Mouse (Mus musculus) MEL (cell line): ENCODE data around the gene U2af2. TPM values are rescaled to one million over a fixed set of nuclear protein-coding genes. Genes with fewer than 3 reads are reported as not detected.

ENCODE experiments used
- DNase-seq: peaks from one replicate; pipeline ENCODE4 v3.0.0; 2011; ENCODE audit warnings: low read depth, low spot score
- H3K27ac ChIP-seq: 2 replicates; pipeline ENCODE4 v1.5.1; 2012; ENCODE audit warnings: low read depth, mild to moderate bottlenecking, control low read depth, low read length, moderate library complexity; ENCODE audit not compliant: control insufficient read depth
- H3K27me3 ChIP-seq, 2 experiments: fragments of 150-350 bp in 1 of 2; sonication (generic) in 1 of 2; 2 replicates each; pipeline ENCODE4 v1.6.1; 2012; ENCODE audit warnings: low read length in 2 of 2, mild to moderate bottlenecking in 2 of 2, improper control_type of control experiment in 1 of 2, moderate library complexity in 1 of 2; ENCODE audit not compliant: insufficient read depth in 2 of 2, control insufficient read depth in 1 of 2
- H3K36me3 ChIP-seq, 2 experiments: 2 replicates each; pipeline ENCODE4 v1.6.1; 2012 to 2014; ENCODE audit warnings: low read length in 2 of 2, improper control_type of control experiment in 1 of 2, inconsistent platforms in 1 of 2, mild to moderate bottlenecking in 1 of 2; ENCODE audit not compliant: insufficient read depth in 2 of 2, control insufficient read depth in 1 of 2
- H3K4me1 ChIP-seq, 2 experiments: fragments of 150-350 bp in 1 of 2; sonication (generic) in 1 of 2; 2 replicates each; pipeline ENCODE4 v1.6.1; 2012; ENCODE audit warnings: low read length in 2 of 2, improper control_type of control experiment in 1 of 2, mild to moderate bottlenecking in 1 of 2; ENCODE audit not compliant: insufficient read depth in 2 of 2, control insufficient read depth in 1 of 2
- H3K4me3 ChIP-seq, 2 experiments: fragments of 150-350 bp in 1 of 2; sonication (generic) in 1 of 2; 2 replicates each; pipeline ENCODE4 v1.5.1; 2012; ENCODE audit warnings: low read depth in 2 of 2, low read length in 2 of 2, mild to moderate bottlenecking in 2 of 2, moderate library complexity in 2 of 2, control low read depth in 1 of 2, improper control_type of control experiment in 1 of 2; ENCODE audit not compliant: control insufficient read depth in 1 of 2, insufficient read depth in 1 of 2
- H3K79me2 ChIP-seq: 2 replicates; pipeline ENCODE4 v1.6.1; 2012; ENCODE audit warnings: mild to moderate bottlenecking, low read length, moderate library complexity; ENCODE audit not compliant: control insufficient read depth, poor library complexity, insufficient read depth
- H3K9ac ChIP-seq: 2 replicates; pipeline ENCODE4 v1.6.1; 2012; ENCODE audit warnings: low read depth, mild to moderate bottlenecking, control low read depth, low read length, moderate library complexity; ENCODE audit not compliant: control insufficient read depth, poor library complexity, severe bottlenecking
- H3K9me3 ChIP-seq: fragments of 150-350 bp; sonication (generic); replicated peaks from 2 replicates; pipeline ENCODE4 v1.6.1; 2012; ENCODE audit warnings: mild to moderate bottlenecking, low read length, improper control_type of control experiment, moderate library complexity; ENCODE audit not compliant: insufficient read depth
- CTCF ChIP-seq, 3 experiments: IDR thresholded peaks in 2 of 3; conservative IDR thresholded peaks in 1 of 3; 2 replicates each; pipeline ENCODE4 v1.5.1; 2011 to 2012; ENCODE audit warnings: low read length in 3 of 3, low read depth in 2 of 3, mild to moderate bottlenecking in 2 of 3, improper control_type of control experiment in 1 of 3, inconsistent platforms in 1 of 3, mixed read lengths in 1 of 3, moderate library complexity in 1 of 3; ENCODE audit not compliant: control insufficient read depth in 1 of 3, insufficient read depth in 1 of 3, poor library complexity in 1 of 3, severe bottlenecking in 1 of 3
- ELF1 ChIP-seq: IDR thresholded peaks from 2 replicates; pipeline ENCODE4 v1.6.1; 2014; ENCODE audit warnings: low read depth, mild to moderate bottlenecking, inconsistent platforms, low read length, improper control_type of control experiment, moderate library complexity
- ETS1 ChIP-seq: IDR thresholded peaks from 2 replicates; pipeline ENCODE4 v1.6.1; 2012; ENCODE audit warnings: low read depth, mild to moderate bottlenecking, inconsistent platforms, low read length, improper control_type of control experiment, moderate library complexity
- GATA1 ChIP-seq: IDR thresholded peaks from 2 replicates; pipeline ENCODE4 v1.6.1; 2011; ENCODE audit warnings: low read depth, low read length, improper control_type of control experiment
- HCFC1 ChIP-seq: IDR thresholded peaks from 2 replicates; pipeline ENCODE4 v1.6.1; 2012; ENCODE audit warnings: low read depth, mild to moderate bottlenecking, inconsistent platforms, low read length, improper control_type of control experiment, moderate library complexity
- JUND ChIP-seq: IDR thresholded peaks from 2 replicates; pipeline ENCODE4 v1.6.1; 2011; ENCODE audit warnings: low read depth, mild to moderate bottlenecking, improper control_type of control experiment, low read length
- KAT2A ChIP-seq: conservative IDR thresholded peaks from 2 replicates; pipeline ENCODE4 v1.6.1; 2012; ENCODE audit warnings: low read depth, low read length, improper control_type of control experiment, inconsistent platforms
- MAFK ChIP-seq: IDR thresholded peaks from 2 replicates; pipeline ENCODE4 v1.6.1; 2011; ENCODE audit warnings: low read depth, mild to moderate bottlenecking, low read length, improper control_type of control experiment, borderline replicate concordance
- MAZ ChIP-seq: IDR thresholded peaks from 2 replicates; pipeline ENCODE4 v1.6.1; 2012; ENCODE audit warnings: low read depth, mild to moderate bottlenecking, inconsistent platforms, low read length, improper control_type of control experiment
- MYB ChIP-seq: IDR thresholded peaks from 2 replicates; pipeline ENCODE4 v1.6.1; 2011; ENCODE audit warnings: mild to moderate bottlenecking, low read depth, low read length, improper control_type of control experiment
- NELFE ChIP-seq: IDR thresholded peaks from 2 replicates; pipeline ENCODE4 v1.6.1; 2011; ENCODE audit warnings: low read depth, low read length, improper control_type of control experiment
- RAD21 ChIP-seq: IDR thresholded peaks from 2 replicates; pipeline ENCODE4 v1.6.1; 2011; ENCODE audit warnings: mild to moderate bottlenecking, low read depth, low read length, improper control_type of control experiment
- SIN3A ChIP-seq: IDR thresholded peaks from 2 replicates; pipeline ENCODE4 v1.6.1; 2012; ENCODE audit warnings: low read length, improper control_type of control experiment, inconsistent platforms
- SMC3 ChIP-seq: IDR thresholded peaks from 2 replicates; pipeline ENCODE4 v1.6.1; 2011; ENCODE audit warnings: low read depth, low read length, improper control_type of control experiment
- TAL1 ChIP-seq: IDR thresholded peaks from 2 replicates; pipeline ENCODE4 v1.6.1; 2012; ENCODE audit warnings: mild to moderate bottlenecking, inconsistent platforms, low read length, moderate library complexity, mixed read lengths
- TCF12 ChIP-seq: IDR thresholded peaks from 2 replicates; pipeline ENCODE4 v1.6.1; 2014; ENCODE audit warnings: low read depth, mild to moderate bottlenecking, inconsistent platforms, low read length, improper control_type of control experiment, moderate library complexity
- UBTF ChIP-seq: IDR thresholded peaks from 2 replicates; pipeline ENCODE4 v1.6.1; 2012; ENCODE audit warnings: low read depth, mild to moderate bottlenecking, inconsistent platforms, low read length, improper control_type of control experiment, moderate library complexity, borderline replicate concordance; ENCODE audit not compliant: insufficient read depth
- USF2 ChIP-seq, 2 experiments: IDR thresholded peaks; 2 replicates each; pipeline ENCODE4 v1.6.1; 2011 to 2012; ENCODE audit warnings: improper control_type of control experiment in 2 of 2, low read length in 2 of 2, borderline replicate concordance in 1 of 2, inconsistent platforms in 1 of 2, low read depth in 1 of 2, mild to moderate bottlenecking in 1 of 2; ENCODE audit not compliant: insufficient read depth in 1 of 2
- ZC3H11A ChIP-seq: IDR thresholded peaks from 2 replicates; pipeline ENCODE4 v1.6.1; 2012; ENCODE audit warnings: low read depth, mild to moderate bottlenecking, inconsistent platforms, low read length, improper control_type of control experiment
- ZKSCAN1 ChIP-seq: IDR thresholded peaks from 2 replicates; pipeline ENCODE4 v1.6.1; 2012; ENCODE audit warnings: low read depth, mild to moderate bottlenecking, inconsistent platforms, low read length, improper control_type of control experiment, moderate library complexity
- polyA plus RNA-seq, 2 experiments: library from polyadenylated mRNA; stranded (reverse) in 1 of 2; unstranded in 1 of 2; fragments of >175 nt in 1 of 2; fragments of >200 nt in 1 of 2; gene quantifications; 2 replicates each; pipeline versions ENCODE4 v1.2.1 to v1.2.4; 2012; ENCODE audit warnings: low replicate concordance in 2 of 2, low read depth in 1 of 2; ENCODE audit not compliant: insufficient read length in 2 of 2, insufficient read depth in 1 of 2, missing spikeins in 1 of 2
- total RNA-seq: library from RNA; depleted of rRNA; stranded (reverse); fragments of 300-350 nt; gene quantifications from 2 replicates; pipeline ENCODE4 v1.2.3, GENCODE M21; 2012

The U2af2 gene
- total and polyA plus RNA-seq, 3 experiments = 311 to 491 (median 477) TPM

- H3K27me3 ChIP-seq = no peaks in the 10 kb centered on the region
- H3K4me3 ChIP-seq = no peak overlapping the region
- peaks cover 4 to 9% of the 10 kb centered on the region in 2 experiments; a peak in 3 of 4 replicates for H3K36me3 ChIP-seq
- TF ChIP-seq KAT2A (no peak), HCFC1 (no peak)
- no peak overlapping the region for H3K27ac ChIP-seq
- H3K9ac ChIP-seq = peak overlapping the region; percentile 90; the same call in 1 of the 2 replicates
- no peak for DNase-seq
- peaks cover 2 to 9% of the 10 kb centered on the region in 2 experiments; a peak in 2 of 4 replicates for H3K4me1 ChIP-seq
- H3K9me3 ChIP-seq = no peaks in the 10 kb centered on the region
- H3K79me2 ChIP-seq = peaks cover 27% of the 10 kb centered on the region
Observed at GRCm38 (mm10) chr7:5059421-5059820, 2.5 kb upstream of the U2af2 start.

GRCm38 (mm10) chr7:5060239-5060731, 1.7 kb upstream of the U2af2 start:
- Histone ChIP-seq H3K79me2 (peaks cover 34% of the 10 kb centered on the region), H3K4me3 (peak overlapping the region; percentile 62 to 70), H3K9ac (peak overlapping the region; percentile 90), H3K4me1 (peaks cover 2 to 15% of the 10 kb centered on the region in 2 experiments; a peak in 3 of 4 replicates), H3K9me3 (no peaks in the 10 kb centered on the region), H3K27me3 (no peaks in the 10 kb centered on the region), H3K27ac (peak overlapping the region; percentile 99), H3K36me3 (peaks cover 4 to 15% of the 10 kb centered on the region in 2 experiments; a peak in 3 of 4 replicates)
- DNase-seq = peak; percentile 89
- TF ChIP-seq TAL1 (no peak), MYB (no peak), ELF1 (no peak), JUND (no peak), RAD21 (peak; percentile 63), KAT2A (no peak), ZKSCAN1 (no peak), ZC3H11A (peak; percentile 46), TCF12 (0 out of 2 replicates have a peak, but pooled peaks have one; percentile 14), SMC3 (peak; percentile 66), NELFE (peak; percentile 47), SIN3A (peak; percentile 59), ETS1 (no peak), UBTF (no peak), CTCF (IDR thresholded peaks at IDR 0.05 in 2 of 3, conservative IDR thresholded peaks at IDR 0.05 in 1 of 3; ENCODE audit: control insufficient read depth in 1 of 3, insufficient read depth in 1 of 3, low read depth in 2 of 3, low read length in 3 of 3, poor library complexity in 1 of 3, severe bottlenecking in 1 of 3) (peak; percentile 36 to 72 (median 69); a peak in 5 of 6 replicates), GATA1 (no peak), MAFK (no peak), MAZ (no peak), USF2 (IDR thresholded peaks at IDR 0.05; ENCODE audit: borderline replicate concordance in 1 of 2, insufficient read depth in 1 of 2, low read depth in 1 of 2, low read length in 2 of 2) (no peak), HCFC1 (peak; percentile 58; the same call in 1 of the 2 replicates)
